Comparison of ENCODE assay signal across 10 mouse cellular contexts in the genomic region with DNA sequence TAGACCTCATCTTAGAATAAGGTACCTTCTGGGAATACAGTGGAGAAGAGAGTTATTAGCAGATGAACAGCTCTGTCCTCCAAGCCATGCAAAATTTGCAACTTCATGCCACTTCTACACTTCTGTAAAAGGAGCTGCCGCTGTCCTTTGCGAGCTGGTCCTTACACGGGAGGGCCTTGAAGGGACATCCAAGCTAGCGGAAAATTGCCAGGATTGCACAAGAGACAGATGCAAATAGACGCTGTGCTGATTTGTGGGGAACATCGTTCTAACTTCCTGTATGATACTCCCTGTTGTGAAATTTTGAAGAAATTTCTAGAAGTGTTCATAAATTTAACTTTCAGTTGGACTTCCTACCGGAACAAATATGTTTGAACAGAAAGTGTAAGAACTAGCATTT.
DNase-seq lines count a peak whose midpoint lies in the region; ATAC-seq and TF ChIP-seq lines count a peak whose summit lies in the region.
"Had no signal": no experiment of that assay in that cellular context is flagged by ENCODE, and none has a peak within 500 bp of the region (broad histone marks: within the 10 kb centered on the region; RNA-seq: fewer than 3 reads in every experiment).

No protein-coding gene starts in this region.

- H3K79me3 ChIP-seq in C2C12 (ENCODE audit: low read depth) = no peaks in the 10 kb centered on the region

- 85% methylated on average over 7 of the region's 7 CpGs for WGBS in heart, adult 2 months
- 87% methylated on average over 7 of the region's 7 CpGs for WGBS in heart, embryonic 11.5 days (ENCODE audit: insufficient replicate concordance)
- WGBS in intestine, embryonic 15.5 days = 83% methylated on average over 7 of the region's 7 CpGs

- no peak for ATAC-seq in heart, embryonic 11.5 days (replicated peaks; ENCODE audit: insufficient number of reproducible peaks, low FRiP score, low TSS enrichment)
- ATAC-seq in erythroid progenitor cell, adult 5-6 weeks (replicated peaks; ENCODE audit: low FRiP score, poor library complexity, severe bottlenecking) = 0 out of 2 replicates have a peak, but pooled peaks have one; percentile 30
- ATAC-seq in intestine, embryonic 15.5 days = no peak

- no peak for TF ChIP-seq POLR2A in heart, adult 2 months (IDR thresholded peaks at IDR 0.05; ENCODE audit: insufficient read depth, low read depth, low read length)

- no peak overlapping the region for H3K9ac ChIP-seq in heart, adult 2 months (ENCODE audit: low read depth, low read length)
- no peak overlapping the region for H3K9ac ChIP-seq in heart, embryonic 11.5 days (ENCODE audit: low read depth, low read length)
- H3K9ac ChIP-seq in intestine, embryonic 15.5 days = no peak overlapping the region
- H3K9ac ChIP-seq: embryonic facial prominence, embryonic 12.5 days; heart, embryonic 13.5 days had no signal

- no peaks in the 10 kb centered on the region for H3K36me3 ChIP-seq in heart, adult 2 months (ENCODE audit: control insufficient read depth, insufficient read depth, low read length)
- no peaks in the 10 kb centered on the region for H3K36me3 ChIP-seq in heart, embryonic 11.5 days (ENCODE audit: control insufficient read depth, insufficient read depth, low read length)
- no peaks in the 10 kb centered on the region for H3K36me3 ChIP-seq in C2C12 (ENCODE audit: control insufficient read depth, insufficient read depth)
- no peaks in the 10 kb centered on the region for H3K36me3 ChIP-seq in intestine, embryonic 15.5 days
- H3K36me3 ChIP-seq: embryonic facial prominence, embryonic 12.5 days; heart, embryonic 13.5 days had no signal

- no peak overlapping the region for H3ac ChIP-seq in C2C12 (ENCODE audit: control insufficient read depth, insufficient read length, low read depth)

- H3K79me2 ChIP-seq in heart, adult 2 months (replicated peaks; ENCODE audit: control insufficient read depth, insufficient read depth, low read length) = no peaks in the 10 kb centered on the region
- H3K79me2 ChIP-seq in C2C12 (ENCODE audit: control insufficient read depth, insufficient read depth) = no peaks in the 10 kb centered on the region

- H3K4me2 ChIP-seq in heart, embryonic 11.5 days = no peak overlapping the region
- H3K4me2 ChIP-seq in intestine, embryonic 15.5 days (replicated peaks) = no peak overlapping the region
- H3K4me2 ChIP-seq: embryonic facial prominence, embryonic 12.5 days; heart, embryonic 13.5 days had no signal

- no peak overlapping the region for H3K4me3 ChIP-seq in heart, adult 2 months
- H3K4me3 ChIP-seq in heart, embryonic 11.5 days (ENCODE audit: low read depth, low read length) = no peak overlapping the region
- no peak overlapping the region for H3K4me3 ChIP-seq in C2C12 (ENCODE audit: insufficient read depth, poor library complexity, severe bottlenecking)
- no peak overlapping the region for H3K4me3 ChIP-seq in intestine, embryonic 15.5 days (replicated peaks)
- H3K4me3 ChIP-seq: embryonic facial prominence, embryonic 12.5 days; heart, embryonic 13.5 days had no signal

- H3K27me3 ChIP-seq in heart, adult 2 months (ENCODE audit: control insufficient read depth, insufficient read depth, low read length) = no peaks in the 10 kb centered on the region
- no peaks in the 10 kb centered on the region for H3K27me3 ChIP-seq in heart, embryonic 11.5 days (ENCODE audit: control insufficient read depth, insufficient read depth, low read length)
- H3K27me3 ChIP-seq in C2C12 (ENCODE audit: control insufficient read depth, insufficient read depth, insufficient read length) = no peaks in the 10 kb centered on the region
- no peaks in the 10 kb centered on the region for H3K27me3 ChIP-seq in intestine, embryonic 15.5 days (replicated peaks)
- H3K27me3 ChIP-seq: embryonic facial prominence, embryonic 12.5 days; heart, embryonic 13.5 days had no signal

- TF ChIP-seq EP300 in heart, adult 2 months (IDR thresholded peaks at IDR 0.05; ENCODE audit: insufficient read depth, low read depth, low read length) = no peak

- H3K9me3 ChIP-seq in heart, embryonic 11.5 days (replicated peaks; ENCODE audit: control insufficient read depth, low read length) = no peaks in the 10 kb centered on the region
- no peaks in the 10 kb centered on the region for H3K9me3 ChIP-seq in intestine, embryonic 15.5 days
- H3K9me3 ChIP-seq: embryonic facial prominence, embryonic 12.5 days; heart, embryonic 13.5 days had no signal

- no peaks in the 10 kb centered on the region for H3K4me1 ChIP-seq in heart, adult 2 months (ENCODE audit: control insufficient read depth, insufficient read depth, low read length)
- H3K4me1 ChIP-seq in heart, embryonic 11.5 days (ENCODE audit: control insufficient read depth, insufficient read depth, low read length) = no peaks in the 10 kb centered on the region
- H3K4me1 ChIP-seq in intestine, embryonic 15.5 days (replicated peaks) = no peaks in the 10 kb centered on the region
- H3K4me1 ChIP-seq: embryonic facial prominence, embryonic 12.5 days; heart, embryonic 13.5 days had no signal

- intact Hi-C loops in heart, adult 2 months (cut with DNase I) = no loop called here

- peak; percentile 19 to 53 for DNase-seq in heart, adult 2 months
- DNase-seq in lung, adult 18-20 months = peak; percentile 46 to 47
- no peak for DNase-seq in retina, postnatal 1 day
- no peak for DNase-seq in spleen, adult 18-20 months

- H3K27ac ChIP-seq in heart, adult 2 months = no peak overlapping the region
- H3K27ac ChIP-seq in heart, embryonic 11.5 days (ENCODE audit: low read depth, low read length) = no peak overlapping the region
- no peak overlapping the region for H3K27ac ChIP-seq in intestine, embryonic 15.5 days
- H3K27ac ChIP-seq: embryonic facial prominence, embryonic 12.5 days; heart, embryonic 13.5 days had no signal

- TF ChIP-seq CTCF in heart, adult 2 months (IDR thresholded peaks at IDR 0.05) = no peak
- no peak for TF ChIP-seq CTCF in C2C12 (IDR thresholded peaks at IDR 0.05; ENCODE audit: control insufficient read depth, insufficient read depth, insufficient read length)

TF ChIP-seq in C2C12, 6 proteins besides CTCF, POLR2A, EP300 and RAD21:
- TF ChIP-seq FOSL1 (IDR thresholded peaks at IDR 0.05; ENCODE audit: insufficient read depth, low read length, poor library complexity, severe bottlenecking) (no peak), CEBPB (IDR thresholded peaks at IDR 0.05; ENCODE audit: low read depth) (peak; percentile 22), MYOG (IDR thresholded peaks at IDR 0.05; ENCODE audit: control insufficient read depth, extremely low read depth, insufficient read length) (no peak)

Comparison
In these comparisons a context has a peak if more than half of its experiments do, and no peak if none do; other contexts are left out.
1. DNase-seq: peak in heart, adult 2 months (2 of 2) and lung, adult 18-20 months (2 of 2); none in retina, postnatal 1 day (single experiment) and spleen, adult 18-20 months (0 of 2).